Mouse (Mus musculus) liver, postnatal 0 days (tissue): ENCODE measurements around the gene Jup. TPM values are rescaled to one million over a fixed set of nuclear protein-coding genes. Genes with fewer than 3 reads are reported as not detected.

Source experiments
- ATAC-seq: fragments of 200-750 bp; cut with Nextera tagmentation; 2 replicates; pipeline ENCODE4 v1.8.0; 2017; ENCODE audit warnings: mild to moderate bottlenecking, moderate library complexity
- DNase-seq: peaks from one replicate; pipeline ENCODE4 v3.0.0-alpha.2; 2016
- H3K27ac ChIP-seq: fragments of 300-500 bp; sonication (generic); 2 replicates; pipeline ENCODE4 v1.5.1; 2014; ENCODE audit warnings: antibody characterized with exemption, moderate library complexity, mild to moderate bottlenecking, low read depth
- H3K27me3 ChIP-seq: fragments of 300-500 bp; sonication (generic); 2 replicates; pipeline ENCODE4 v1.6.1; 2014; ENCODE audit warnings: low read length, control low read depth, mixed read lengths; ENCODE audit not compliant: insufficient read depth
- H3K36me3 ChIP-seq: fragments of 300-500 bp; sonication (generic); replicated peaks from 2 replicates; pipeline ENCODE4 v1.6.1; 2014; ENCODE audit warnings: mild to moderate bottlenecking, control low read depth, low read length, moderate library complexity, mixed read lengths; ENCODE audit not compliant: insufficient read depth
- H3K4me1 ChIP-seq: fragments of 300-500 bp; sonication (generic); 2 replicates; pipeline ENCODE4 v1.6.1; 2014; ENCODE audit warnings: antibody characterized with exemption, mild to moderate bottlenecking, control low read depth; ENCODE audit not compliant: insufficient read depth
- H3K4me2 ChIP-seq: fragments of 300-500 bp; sonication (generic); 2 replicates; pipeline ENCODE4 v1.6.1; 2014; ENCODE audit warnings: low read depth, mild to moderate bottlenecking, low read length, moderate library complexity, mixed read lengths
- H3K4me3 ChIP-seq: fragments of 300-500 bp; sonication (generic); 2 replicates; pipeline ENCODE4 v1.5.1; 2014; ENCODE audit warnings: low read depth, low read length
- H3K9ac ChIP-seq: fragments of 300-500 bp; sonication (generic); replicated peaks from 2 replicates; pipeline ENCODE4 v1.6.1; 2014; ENCODE audit warnings: mild to moderate bottlenecking, moderate library complexity
- H3K9me3 ChIP-seq: fragments of 300-500 bp; sonication (generic); 2 replicates; pipeline ENCODE4 v1.6.1; 2016; ENCODE audit warnings: mild to moderate bottlenecking, control low read depth, low read length, mixed read lengths
- CTCF ChIP-seq: sonication (generic); IDR thresholded peaks from 2 replicates; pipeline ENCODE4 v1.5.1; 2016; ENCODE audit warnings: antibody characterized with exemption, low read depth
- EP300 ChIP-seq: IDR thresholded peaks from 2 replicates; pipeline ENCODE4 v1.6.1; 2016; ENCODE audit warnings: antibody characterized with exemption, low read depth, mild to moderate bottlenecking
- WGBS: fragments of 180-500 bp; shearing (Covaris S2); extraction: QIAGEN DNeasy Blood & Tissue Kit; methylation state at CpG from one replicate; pipeline ENCODE4 v1.1.7; 2014; ENCODE audit not compliant: insufficient replicate concordance; 5-methylcytosine and 5-hydroxymethylcytosine counted together
- polyA plus RNA-seq: library from polyadenylated mRNA; unstranded; fragments of >200 nt; fragmentation: Nextera tagmentation; extraction: Ambion mirVana; gene quantifications from 2 replicates; pipeline ENCODE4 v1.2.1, GENCODE M21; 2015

The Jup gene
- polyA plus RNA-seq, 1 experiment from 2014 or later: 17.5 TPM

DNA sequence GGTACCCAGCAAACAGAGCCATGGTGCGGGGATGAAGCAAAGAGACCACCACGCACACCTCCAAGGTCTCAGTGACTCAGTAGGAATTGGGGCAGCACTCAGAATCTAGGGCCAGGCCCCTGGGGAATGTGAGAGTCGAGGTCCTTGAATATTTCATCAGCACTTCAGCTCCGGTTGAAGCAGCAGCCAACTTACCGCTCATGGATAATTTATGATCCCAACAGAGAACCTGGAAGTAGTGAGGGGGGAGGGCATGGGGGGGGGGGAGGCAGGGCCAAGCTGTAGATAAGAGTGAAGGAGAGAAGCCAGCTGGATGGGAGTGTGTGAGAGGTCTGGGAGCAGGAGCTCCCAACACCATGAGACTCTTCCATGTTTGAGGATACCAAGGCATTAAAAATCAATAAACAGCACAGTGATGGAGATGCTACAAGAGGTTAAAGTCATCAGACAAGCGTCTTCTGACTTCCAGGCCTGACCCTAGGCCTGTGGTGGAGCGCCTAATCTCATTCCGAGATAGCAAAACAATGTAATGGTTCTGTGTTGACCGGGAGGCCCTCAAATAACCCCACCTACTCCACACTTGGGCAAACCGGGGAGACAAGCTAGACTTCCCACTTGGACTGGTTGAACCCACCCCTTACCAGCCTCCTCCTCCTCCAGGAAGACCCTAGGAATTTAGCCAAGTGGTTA lies 6.0 kb upstream of the Jup start:
- ATAC-seq (no peak), DNase-seq (no peak)
- Histone ChIP-seq H3K4me3 (no peak overlapping the region), H3K9ac (no peak overlapping the region), H3K27ac (no peak overlapping the region), H3K36me3 (no peaks in the 10 kb centered on the region), H3K4me2 (no peak overlapping the region), H3K4me1 (peaks cover 7% of the 10 kb centered on the region), H3K9me3 (no peaks in the 10 kb centered on the region), H3K27me3 (no peaks in the 10 kb centered on the region)
- WGBS: 60% methylated on average over 10 of the region's 10 CpGs
- TF ChIP-seq CTCF: no peak
- no peak for TF ChIP-seq EP300

DNA sequence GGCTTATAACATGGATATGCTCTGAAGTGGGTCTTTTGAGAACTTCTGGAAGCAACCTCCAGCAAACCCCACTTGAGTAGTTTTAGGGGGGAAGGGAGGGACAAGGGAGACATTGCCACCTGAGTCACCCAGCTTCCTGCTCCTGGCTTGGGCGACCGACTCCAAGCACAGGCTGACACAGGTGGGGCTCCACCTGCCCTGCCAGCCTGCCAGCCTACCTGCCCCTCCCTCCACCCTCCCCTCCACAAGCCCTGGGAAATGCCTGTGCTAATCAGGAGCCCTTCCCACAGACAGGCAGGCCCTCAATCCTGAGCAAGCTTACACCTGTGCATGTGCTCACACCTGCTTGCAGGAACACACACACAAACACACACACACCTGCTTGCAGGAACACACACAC lies 5.1 kb upstream of the Jup start:
- Histone ChIP-seq H3K27ac (no peak overlapping the region), H3K4me3 (no peak overlapping the region), H3K9ac (no peak overlapping the region), H3K4me1 (peaks cover 7% of the 10 kb centered on the region), H3K4me2 (no peak overlapping the region), H3K36me3 (no peaks in the 10 kb centered on the region), H3K9me3 (no peaks in the 10 kb centered on the region), H3K27me3 (no peaks in the 10 kb centered on the region)
- DNase-seq (no peak), ATAC-seq (no peak)
- 58% methylated on average over 2 of the region's 2 CpGs for WGBS
- TF ChIP-seq CTCF: no peak
- no peak for TF ChIP-seq EP300

DNA sequence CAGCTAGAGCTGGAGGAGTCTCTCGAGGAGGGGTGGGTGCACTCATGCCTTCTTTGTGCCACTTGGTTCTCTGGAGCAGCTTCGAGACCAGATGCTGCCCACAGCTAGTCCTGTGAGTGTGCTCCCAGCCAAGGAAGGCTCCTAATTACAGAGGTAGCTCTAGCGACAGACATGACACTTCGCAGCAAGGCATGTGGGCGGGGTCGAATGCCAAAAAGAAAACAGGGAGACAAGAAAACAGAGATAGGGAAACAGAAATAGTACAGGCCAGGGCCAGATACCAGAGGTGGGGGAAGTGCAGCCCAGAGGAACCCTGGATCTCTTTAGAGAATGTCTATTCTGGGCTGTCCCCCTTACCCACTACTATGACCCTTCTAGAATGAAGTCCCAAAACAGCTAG lies 4.7 kb upstream of the Jup start:
- no peaks in the 10 kb centered on the region for H3K9me3 ChIP-seq
- no peak overlapping the region for H3K4me3 ChIP-seq
- H3K4me2 ChIP-seq: no peak overlapping the region
- DNase-seq (no peak), ATAC-seq (no peak)
- TF ChIP-seq EP300: no peak
- 22% methylated on average over 6 of the region's 6 CpGs for WGBS
- H3K9ac ChIP-seq: no peak overlapping the region
- no peaks in the 10 kb centered on the region for H3K36me3 ChIP-seq
- H3K4me1 ChIP-seq: peaks cover 7% of the 10 kb centered on the region
- H3K27me3 ChIP-seq: no peaks in the 10 kb centered on the region
- H3K27ac ChIP-seq: no peak overlapping the region

DNA sequence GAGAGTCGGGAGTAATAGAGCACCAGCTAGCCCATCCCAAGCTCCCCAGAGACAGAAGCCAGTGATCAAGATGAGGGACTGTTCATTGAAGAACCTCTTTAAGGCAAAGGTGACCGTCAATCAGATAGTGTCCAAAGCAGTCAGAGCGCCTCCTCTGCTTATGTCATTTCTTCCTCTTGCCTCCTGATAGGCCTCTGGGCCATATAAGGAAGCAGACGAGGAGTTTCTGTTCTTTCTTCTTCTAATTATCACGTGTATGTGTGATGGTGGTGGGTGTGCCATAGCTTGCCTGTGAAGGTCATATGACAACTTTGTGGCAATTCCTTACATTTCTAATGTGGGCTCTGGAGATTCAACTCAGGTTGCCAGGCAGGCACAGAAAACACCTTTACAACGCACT lies 3.3 kb upstream of the Jup start:
- no peaks in the 10 kb centered on the region for H3K27me3 ChIP-seq
- H3K9me3 ChIP-seq: no peaks in the 10 kb centered on the region
- H3K36me3 ChIP-seq: no peaks in the 10 kb centered on the region
- H3K4me1 ChIP-seq: peaks cover 12% of the 10 kb centered on the region
- WGBS: 49% methylated on average over 6 of the region's 6 CpGs
- H3K9ac ChIP-seq: no peak overlapping the region
- no peak overlapping the region for H3K4me2 ChIP-seq
- H3K4me3 ChIP-seq: no peak overlapping the region
- ATAC-seq (no peak), DNase-seq (no peak)
- no peak overlapping the region for H3K27ac ChIP-seq
- TF ChIP-seq CTCF (no peak), EP300 (no peak)

DNA sequence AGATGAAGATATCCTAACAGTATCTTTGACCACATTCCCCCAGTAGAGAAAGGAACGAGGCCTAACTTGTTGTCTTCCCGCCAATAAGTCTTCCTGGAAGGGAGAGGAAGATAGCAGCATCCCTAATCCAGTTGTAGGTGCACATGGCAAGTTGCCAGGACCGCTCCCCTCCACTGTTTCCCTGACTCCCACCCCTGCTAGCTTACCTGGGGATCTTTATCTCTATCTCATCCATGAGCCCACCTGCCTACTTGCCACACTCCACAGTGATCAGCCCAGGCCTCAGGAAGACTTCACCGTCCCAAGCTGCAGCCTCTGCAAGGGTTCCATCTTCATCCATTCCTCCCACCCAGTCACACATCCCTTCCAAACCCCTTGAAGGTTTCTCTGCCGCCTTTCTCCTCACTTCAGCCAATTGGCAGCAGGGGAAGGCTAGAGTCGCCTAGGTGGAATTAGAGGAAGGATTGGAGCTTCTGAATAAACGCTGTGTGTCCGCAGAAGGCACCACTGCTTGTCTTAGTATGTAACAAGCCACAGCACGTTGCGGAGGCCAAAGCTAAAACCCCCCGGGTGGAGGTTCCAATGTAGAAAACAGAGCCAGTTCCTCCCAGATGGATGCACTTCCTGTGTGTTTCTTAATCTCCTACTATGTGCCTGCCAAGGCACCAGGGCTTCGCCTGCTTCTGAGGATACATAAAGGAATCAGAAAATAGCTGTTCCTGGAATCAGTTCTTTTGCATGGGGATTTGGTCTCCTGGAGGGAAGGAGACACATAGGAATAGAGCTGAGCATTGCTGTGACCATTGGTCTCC lies 2.4 kb upstream of the Jup start:
- no peak overlapping the region for H3K4me3 ChIP-seq
- H3K9me3 ChIP-seq: no peaks in the 10 kb centered on the region
- H3K36me3 ChIP-seq: no peaks in the 10 kb centered on the region
- peaks cover 21% of the 10 kb centered on the region for H3K4me1 ChIP-seq
- no peaks in the 10 kb centered on the region for H3K27me3 ChIP-seq
- ATAC-seq (no peak), DNase-seq (no peak)
- TF ChIP-seq CTCF (no peak), EP300 (no peak)
- 70% methylated on average over 12 of the region's 12 CpGs for WGBS
- no peak overlapping the region for H3K4me2 ChIP-seq
- no peak overlapping the region for H3K9ac ChIP-seq
- H3K27ac ChIP-seq: no peak overlapping the region

DNA sequence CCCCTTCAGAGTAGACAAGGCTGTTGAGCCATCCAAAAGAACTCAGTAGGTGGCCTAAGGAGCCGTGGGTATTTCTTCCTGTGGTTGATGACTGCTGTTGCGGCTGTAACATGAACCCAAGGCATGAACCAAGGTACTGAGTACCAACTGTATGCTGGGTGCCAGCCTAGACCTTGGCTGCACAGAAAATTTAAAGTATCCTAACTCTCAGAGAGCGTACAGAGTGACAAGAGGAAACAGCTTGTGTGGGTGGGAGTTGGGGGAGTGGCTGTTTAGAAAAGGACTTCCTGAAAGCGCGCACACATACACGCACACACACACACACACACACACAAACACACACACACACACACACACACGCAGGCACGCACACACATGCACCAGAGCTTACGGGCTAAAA lies 1.8 kb upstream of the Jup start:
- 44% methylated on average over 9 of the region's 9 CpGs for WGBS
- Histone ChIP-seq H3K4me2 (no peak overlapping the region), H3K4me1 (peaks cover 28% of the 10 kb centered on the region), H3K9ac (no peak overlapping the region), H3K27ac (no peak overlapping the region), H3K4me3 (no peak overlapping the region), H3K27me3 (no peaks in the 10 kb centered on the region), H3K9me3 (no peaks in the 10 kb centered on the region), H3K36me3 (no peaks in the 10 kb centered on the region)
- ATAC-seq (no peak), DNase-seq (no peak)
- no peak for TF ChIP-seq CTCF
- TF ChIP-seq EP300: no peak
